In genomic region chr14:62975046-62975445, GRCm38 (mm10) we compare ENCODE assay signal across 9 mouse cellular contexts. TPM values are rescaled to one million over a fixed set of nuclear protein-coding genes. Genes with fewer than 3 reads are reported as not detected.
DNase-seq lines count a peak whose midpoint lies in the region; ATAC-seq and TF ChIP-seq lines count a peak whose summit lies in the region.
"Had no signal": no experiment of that assay in that cellular context is flagged by ENCODE, and none has a peak within 500 bp of the region (broad histone marks: within the 10 kb centered on the region; RNA-seq: fewer than 3 reads in every experiment).

No protein-coding gene starts in this region.

- no peak for TF ChIP-seq POLR2A in thymus, adult 2 months (IDR thresholded peaks at IDR 0.05; ENCODE audit: control insufficient read depth, extremely low read depth, insufficient read depth, low read length, poor library complexity)

- 11% methylated on average over 5 of the region's 5 CpGs for WGBS in heart, embryonic 11.5 days (ENCODE audit: insufficient replicate concordance)
- 10% methylated on average over 5 of the region's 5 CpGs for WGBS in midbrain, postnatal 0 days
- WGBS in thymus, adult 2 months: 62% methylated on average over 5 of the region's 5 CpGs

- no peak overlapping the region for H3K27ac ChIP-seq in heart, embryonic 11.5 days (ENCODE audit: low read depth, low read length)
- H3K27ac ChIP-seq in midbrain, postnatal 0 days (ENCODE audit: low read depth, low read length): no peak overlapping the region
- no peak overlapping the region for H3K27ac ChIP-seq in thymus, adult 2 months (ENCODE audit: control insufficient read depth, insufficient read depth, low read length)
- H3K27ac ChIP-seq: midbrain, embryonic 12.5 days had no signal

- no peak overlapping the region for H3K4me3 ChIP-seq in heart, embryonic 11.5 days (ENCODE audit: low read depth, low read length)
- no peak overlapping the region for H3K4me3 ChIP-seq in midbrain, postnatal 0 days (ENCODE audit: low read depth, low read length)
- H3K4me3 ChIP-seq in thymus, adult 2 months (ENCODE audit: control insufficient read depth, insufficient read depth, low read length): no peak overlapping the region
- H3K4me3 ChIP-seq: midbrain, embryonic 12.5 days had no signal

- no peak for ATAC-seq in frontal cortex, adult (ENCODE audit: low TSS enrichment)
- ATAC-seq in heart, embryonic 11.5 days (replicated peaks; ENCODE audit: insufficient number of reproducible peaks, low FRiP score, low TSS enrichment): no peak
- ATAC-seq in midbrain, postnatal 0 days (ENCODE audit: low FRiP score): no peak

- peak overlapping the region; percentile 12; the same call in 1 of the 2 replicates for H3K4me2 ChIP-seq in heart, embryonic 11.5 days
- H3K4me2 ChIP-seq in midbrain, postnatal 0 days (ENCODE audit: low read depth, low read length, poor library complexity, severe bottlenecking): no peak overlapping the region
- H3K4me2 ChIP-seq: midbrain, embryonic 12.5 days had no signal

- no peak overlapping the region for H3K9ac ChIP-seq in heart, embryonic 11.5 days (ENCODE audit: low read depth, low read length)
- no peak overlapping the region for H3K9ac ChIP-seq in midbrain, postnatal 0 days (replicated peaks; ENCODE audit: low read length, poor library complexity, severe bottlenecking)
- H3K9ac ChIP-seq: midbrain, embryonic 12.5 days had no signal

- H3K9me3 ChIP-seq in heart, embryonic 11.5 days (replicated peaks; ENCODE audit: control insufficient read depth, low read length): no peaks in the 10 kb centered on the region
- H3K9me3 ChIP-seq in midbrain, postnatal 0 days (ENCODE audit: low read length): no peaks in the 10 kb centered on the region
- H3K9me3 ChIP-seq: midbrain, embryonic 12.5 days had no signal

- H3K36me3 ChIP-seq in heart, embryonic 11.5 days (ENCODE audit: control insufficient read depth, insufficient read depth, low read length): no peaks in the 10 kb centered on the region
- H3K36me3 ChIP-seq in midbrain, postnatal 0 days (ENCODE audit: insufficient read depth, low read length): no peaks in the 10 kb centered on the region
- no peaks in the 10 kb centered on the region for H3K36me3 ChIP-seq in thymus, adult 2 months (ENCODE audit: control insufficient read depth, insufficient read depth, low read length)
- H3K36me3 ChIP-seq: midbrain, embryonic 12.5 days had no signal

- no peaks in the 10 kb centered on the region for H3K4me1 ChIP-seq in heart, embryonic 11.5 days (ENCODE audit: control insufficient read depth, insufficient read depth, low read length)
- H3K4me1 ChIP-seq in midbrain, postnatal 0 days (ENCODE audit: insufficient read depth, low read length): no peaks in the 10 kb centered on the region
- no peaks in the 10 kb centered on the region for H3K4me1 ChIP-seq in thymus, adult 2 months (replicated peaks; ENCODE audit: control insufficient read depth, insufficient read depth, low read length)
- H3K4me1 ChIP-seq: midbrain, embryonic 12.5 days had no signal

- H3K27me3 ChIP-seq in heart, embryonic 11.5 days (ENCODE audit: control insufficient read depth, insufficient read depth, low read length): no peaks in the 10 kb centered on the region
- no peaks in the 10 kb centered on the region for H3K27me3 ChIP-seq in midbrain, postnatal 0 days (ENCODE audit: insufficient read depth, low read length)
- H3K27me3 ChIP-seq in thymus, adult 2 months (ENCODE audit: control insufficient read depth, insufficient read depth, low read length): no peaks in the 10 kb centered on the region
- H3K27me3 ChIP-seq: midbrain, embryonic 12.5 days had no signal

- peak; percentile 17 to 56 for DNase-seq in frontal cortex, postnatal 10 days (ENCODE audit: low spot score in 2 of 2)
- peak; percentile 34 for DNase-seq in ZHBTc4 (ENCODE audit: low read depth, low spot score)
- DNase-seq in cerebellum, postnatal 4 days (ENCODE audit: low spot score in 2 of 2): peak; percentile 50 to 75
- DNase-seq in layer of hippocampus, postnatal 25 days (ENCODE audit: extremely low spot score in 1 of 2, low spot score in 1 of 2): peak; percentile 56 to 89
- peak; percentile 67 for DNase-seq in midbrain, postnatal 0 days (ENCODE audit: low spot score)
- peak; percentile 72 for DNase-seq in thymus, adult 2 months

- TF ChIP-seq CTCF in midbrain, postnatal 0 days (IDR thresholded peaks at IDR 0.05): peak; percentile 69
- peak; percentile 50; the same call in 1 of the 2 replicates for TF ChIP-seq CTCF in thymus, adult 2 months (IDR thresholded peaks at IDR 0.05; ENCODE audit: borderline replicate concordance, control insufficient read depth, extremely low read depth, insufficient read depth, low read length, poor library complexity)

RNA-seq across cellular contexts. Expression of gene Defb48, which starts 9.3 kb away (rescaled TPM):
- not detected in 2 replicates for polyA plus RNA-seq in heart, embryonic 11.5 days (2014; fragmentation: Nextera tagmentation; extraction: Ambion mirVana)
- total RNA-seq in layer of hippocampus, postnatal 25 days (2021): not detected
- not detected in 2 replicates for total RNA-seq in midbrain, postnatal 0 days (2014; rRNA removed)
- polyA plus RNA-seq in midbrain, postnatal 0 days (2015; fragmentation: Nextera tagmentation; extraction: Ambion mirVana): not detected in 2 replicates
- polyA plus RNA-seq in thymus, adult 2 months (2012; rRNA removed): not detected in 2 replicates
- polyA plus RNA-seq: midbrain, embryonic 12.5 days had no signal

RNA-seq across cellular contexts. Expression of gene Defb47, which starts 22.8 kb away (rescaled TPM):
- polyA plus RNA-seq in heart, embryonic 11.5 days (2014; fragmentation: Nextera tagmentation; extraction: Ambion mirVana): not detected in 2 replicates
- total RNA-seq in layer of hippocampus, postnatal 25 days (2021): not detected
- not detected in 2 replicates for total RNA-seq in midbrain, postnatal 0 days (2014; rRNA removed)
- not detected in 2 replicates for polyA plus RNA-seq in midbrain, postnatal 0 days (2015; fragmentation: Nextera tagmentation; extraction: Ambion mirVana)
- not detected in 2 replicates for polyA plus RNA-seq in thymus, adult 2 months (2012; rRNA removed)
- polyA plus RNA-seq: midbrain, embryonic 12.5 days had no signal

RNA-seq across cellular contexts. Expression of gene Defb43, which starts 36.5 kb away (rescaled TPM):
- not detected in 2 replicates for polyA plus RNA-seq in heart, embryonic 11.5 days (2014; fragmentation: Nextera tagmentation; extraction: Ambion mirVana)
- not detected for total RNA-seq in layer of hippocampus, postnatal 25 days (2021)
- total RNA-seq in midbrain, postnatal 0 days (2014; rRNA removed): not detected in 2 replicates
- not detected in 2 replicates for polyA plus RNA-seq in midbrain, postnatal 0 days (2015; fragmentation: Nextera tagmentation; extraction: Ambion mirVana)
- not detected in 2 replicates for polyA plus RNA-seq in thymus, adult 2 months (2012; rRNA removed)
- polyA plus RNA-seq: midbrain, embryonic 12.5 days had no signal
